Comparison of ENCODE assay signal across 13 mouse cellular contexts in the genomic region with DNA sequence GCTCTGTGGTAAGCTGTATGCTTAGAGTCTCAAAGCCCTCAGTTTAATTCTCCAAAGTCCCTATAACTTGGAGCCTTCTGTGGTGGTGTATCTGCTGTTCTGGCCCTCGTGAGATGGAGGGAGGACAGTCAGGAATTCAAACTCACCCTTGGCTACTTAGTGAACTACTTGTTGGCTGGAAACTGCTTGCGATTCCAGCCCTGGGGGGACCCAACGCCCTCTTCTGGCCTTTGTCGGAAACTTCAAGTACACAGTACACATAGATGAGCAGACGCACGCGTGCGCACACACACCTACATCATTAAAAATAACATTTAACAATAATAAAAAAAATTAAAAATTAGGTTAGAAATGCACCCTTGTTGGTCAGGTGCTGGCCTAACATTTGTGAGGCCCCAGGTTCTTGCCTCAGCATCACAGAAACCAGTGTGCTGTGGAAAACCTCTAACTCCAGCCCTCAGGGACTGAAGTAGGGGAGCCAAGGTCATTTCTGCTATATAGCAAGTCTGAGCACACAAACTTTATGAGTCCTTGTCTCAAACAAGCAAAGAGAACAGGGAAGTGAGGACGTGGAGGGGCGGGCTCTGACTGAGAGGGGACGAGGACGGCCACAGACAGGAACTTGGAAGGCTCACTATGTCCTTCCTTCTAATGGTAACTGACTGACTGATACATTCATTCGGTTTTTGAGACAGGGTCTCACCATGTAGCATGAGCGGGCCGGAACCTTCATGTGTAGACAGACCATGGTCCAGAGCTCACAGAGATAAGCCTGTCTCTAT. TPM values are rescaled to one million over a fixed set of nuclear protein-coding genes. Genes with fewer than 3 reads are reported as not detected.
DNase-seq lines count a peak whose midpoint lies in the region; ATAC-seq and TF ChIP-seq lines count a peak whose summit lies in the region.
"Had no signal": no experiment of that assay in that cellular context is flagged by ENCODE, and none has a peak within 500 bp of the region (broad histone marks: within the 10 kb centered on the region; RNA-seq: fewer than 3 reads in every experiment).

No protein-coding gene starts in this region.

- ATAC-seq in common myeloid progenitor, adult 5-6 weeks (replicated peaks; ENCODE audit: low read depth, poor library complexity, severe bottlenecking), result peak; percentile 58
- ATAC-seq in megakaryocyte, adult 5-6 weeks (ENCODE audit: poor library complexity, severe bottlenecking), result peak; percentile 73
- ATAC-seq: midbrain, embryonic 15.5 days had no signal

- no peak for TF ChIP-seq CTCF in spleen, adult 2 months (IDR thresholded peaks at IDR 0.05; ENCODE audit: extremely low read depth, insufficient read depth, insufficient read length, insufficient replicate concordance)

- no peaks in the 10 kb centered on the region for H3K27me3 ChIP-seq in spleen, adult 2 months (ENCODE audit: control insufficient read depth, insufficient read depth, low read length)
- H3K27me3 ChIP-seq: lung, embryonic 15.5 days had no signal

- peak in 1 of 2 experiments; percentile 52 for DNase-seq in spleen, adult 2 months (ENCODE audit: low read depth in 1 of 2, low spot score in 2 of 2)
- no peak for DNase-seq in spleen, postnatal 14 days (ENCODE audit: low spot score in 2 of 2)
- DNase-seq in layer of hippocampus, postnatal 14 days (ENCODE audit: low spot score in 2 of 2), result no peak
- no peak for DNase-seq in cerebellum, adult 11-12 months
- no peak for DNase-seq in ovary, postnatal 36 days (ENCODE audit: low spot score)
- DNase-seq: adrenal gland, adult 8-10 months; heart, postnatal 14 days had no signal

- H3K27ac ChIP-seq in spleen, adult 2 months (ENCODE audit: insufficient read depth, low read length), result peak overlapping the region; percentile 93
- H3K27ac ChIP-seq: lung, embryonic 15.5 days; midbrain, embryonic 15.5 days; neural tube, embryonic 12.5 days had no signal

- peaks cover 14% of the 10 kb centered on the region for H3K36me3 ChIP-seq in spleen, adult 2 months (ENCODE audit: control insufficient read depth, insufficient read depth, low read length)
- H3K36me3 ChIP-seq: lung, embryonic 15.5 days; midbrain, embryonic 15.5 days; neural tube, embryonic 12.5 days had no signal

- TF ChIP-seq POLR2A in spleen, adult 2 months (IDR thresholded peaks at IDR 0.05; ENCODE audit: low read depth, low read length), result no peak; the same call in 1 of the 2 replicates

- 69% methylated on average over 15 of the region's 15 CpGs for WGBS in spleen, adult 2 months

- peaks cover 31% of the 10 kb centered on the region; the same call in 1 of the 2 replicates for H3K4me1 ChIP-seq in spleen, adult 2 months (ENCODE audit: control insufficient read depth, insufficient read depth, insufficient read length)
- H3K4me1 ChIP-seq: lung, embryonic 15.5 days; midbrain, embryonic 15.5 days; neural tube, embryonic 12.5 days had no signal

- H3K4me3 ChIP-seq in spleen, adult 2 months (ENCODE audit: extremely low read depth, insufficient read depth, insufficient read length), result no peak overlapping the region
- H3K4me3 ChIP-seq: lung, embryonic 15.5 days; midbrain, embryonic 15.5 days; neural tube, embryonic 12.5 days had no signal

RNA-seq across cellular contexts. Expression of a gene that starts 8.5 kb away (rescaled TPM):
- 70.2 and 89.3 TPM in 2 replicates for polyA plus RNA-seq in spleen, adult 2 months (2012; rRNA removed)
- total RNA-seq in common myeloid progenitor, adult 5-6 weeks (2017), result 35.3 and 38.1 TPM in 2 replicates
- total RNA-seq in megakaryocyte, adult 5-6 weeks (2015), result 85.2 and 95.7 TPM in 2 replicates
- total RNA-seq in megakaryocyte, adult 5-6 weeks (2017), result 29.7 and 42.0 TPM in 2 replicates
- total RNA-seq in layer of hippocampus, postnatal 14 days (2021), result 10 to 100 TPM; 57.0 to 58.0 TPM

RNA-seq across cellular contexts. Expression of a gene that starts 10.1 kb away (rescaled TPM):
- 309 and 340 TPM in 2 replicates for polyA plus RNA-seq in spleen, adult 2 months (2012; rRNA removed)
- 1.4 and 3.8 TPM in 2 replicates for total RNA-seq in common myeloid progenitor, adult 5-6 weeks (2017)
- 5.5 and 10.9 TPM in 2 replicates for total RNA-seq in megakaryocyte, adult 5-6 weeks (2015)
- total RNA-seq in megakaryocyte, adult 5-6 weeks (2017), result 4.4 and 6.6 TPM in 2 replicates
- under 1 TPM; 0.44 to 0.86 TPM for total RNA-seq in layer of hippocampus, postnatal 14 days (2021)

RNA-seq across cellular contexts. Expression of a gene that starts 26.4 kb away (rescaled TPM):
- 7.2 and 8.0 TPM in 2 replicates for polyA plus RNA-seq in spleen, adult 2 months (2012; rRNA removed)
- not detected in 2 replicates for total RNA-seq in common myeloid progenitor, adult 5-6 weeks (2017)
- total RNA-seq in megakaryocyte, adult 5-6 weeks (2015), result not detected in 2 replicates
- not detected in 2 replicates for total RNA-seq in megakaryocyte, adult 5-6 weeks (2017)
- total RNA-seq in layer of hippocampus, postnatal 14 days (2021), result 1 to 10 TPM in 1 of 2 experiments, under 1 TPM in 1; 0.45 to 1.4 TPM
- total RNA-seq: CH12.LX had no signal

RNA-seq across cellular contexts. Expression of a gene that starts 31.2 kb away (rescaled TPM):
- polyA plus RNA-seq in spleen, adult 2 months (2012; rRNA removed), result 23.6 and 38.6 TPM in 2 replicates
- total RNA-seq in common myeloid progenitor, adult 5-6 weeks (2017), result 16.3 and 34.4 TPM in 2 replicates
- total RNA-seq in megakaryocyte, adult 5-6 weeks (2015), result 19.7 and 22.1 TPM in 2 replicates
- 22.8 and 24.8 TPM in 2 replicates for total RNA-seq in megakaryocyte, adult 5-6 weeks (2017)
- 10 to 100 TPM; 49.1 to 51.0 TPM for total RNA-seq in layer of hippocampus, postnatal 14 days (2021)

RNA-seq across cellular contexts. Expression of a gene that starts 40.2 kb away (rescaled TPM):
- polyA plus RNA-seq in spleen, adult 2 months (2012; rRNA removed), result 21.8 and 30.1 TPM in 2 replicates
- 16.6 and 23.6 TPM in 2 replicates for total RNA-seq in common myeloid progenitor, adult 5-6 weeks (2017)
- total RNA-seq in megakaryocyte, adult 5-6 weeks (2015), result 3.9 and 5.0 TPM in 2 replicates
- 10.8 and 11.1 TPM in 2 replicates for total RNA-seq in megakaryocyte, adult 5-6 weeks (2017)
- 10 to 100 TPM; 42.4 to 45.7 TPM for total RNA-seq in layer of hippocampus, postnatal 14 days (2021)
